Mouse (Mus musculus): ENCODE data around the gene Sema3f. TPM values are rescaled to one million over a fixed set of nuclear protein-coding genes. Genes with fewer than 3 reads are reported as not detected.

Gene Sema3f
- polyA plus RNA-seq, 1 experiment from 2014 or later, result 53.1 TPM

GRCm38 (mm10) chr9:107734567-107734971, 24.3 kb upstream of the Sema3f start:
- Histone ChIP-seq H3K27me3 (no peaks in the 10 kb centered on the region), H3K9me3 (no peaks in the 10 kb centered on the region), H3K4me2 (replicated peaks) (peak overlapping the region; percentile 48; the same call in 1 of the 2 replicates), H3K27ac (peak overlapping the region; percentile 96), H3K36me3 (peaks cover 11% of the 10 kb centered on the region), H3K4me3 (no peak overlapping the region), H3K4me1 (peaks cover 53% of the 10 kb centered on the region), H3K9ac (no peak overlapping the region)
- WGBS, result 26% methylated on average over 7 of the region's 7 CpGs
- ATAC-seq (ENCODE audit: insufficient number of reproducible peaks, insufficient read depth, low FRiP score, low TSS enrichment), result no peak

- WGBS, result 15% methylated on average over 3 of the region's 3 CpGs
- no peaks in the 10 kb centered on the region for H3K27me3 ChIP-seq
- H3K27ac ChIP-seq, result no peak overlapping the region
- no peak overlapping the region for H3K4me2 ChIP-seq (replicated peaks)
- H3K36me3 ChIP-seq, result no peaks in the 10 kb centered on the region
- no peaks in the 10 kb centered on the region for H3K9me3 ChIP-seq
- ATAC-seq (ENCODE audit: insufficient number of reproducible peaks, insufficient read depth, low FRiP score, low TSS enrichment), result no peak
- H3K4me1 ChIP-seq, result peaks cover 51% of the 10 kb centered on the region
- H3K4me3 ChIP-seq, result no peak overlapping the region
- H3K9ac ChIP-seq, result no peak overlapping the region
Observed at GRCm38 (mm10) chr9:107729709-107730108, 19.4 kb upstream of the Sema3f start.

GRCm38 (mm10) chr9:107728919-107729670, 18.8 kb upstream of the Sema3f start:
- no peaks in the 10 kb centered on the region for H3K9me3 ChIP-seq
- no peak overlapping the region for H3K4me2 ChIP-seq (replicated peaks)
- H3K36me3 ChIP-seq, result no peaks in the 10 kb centered on the region
- no peak for ATAC-seq (ENCODE audit: insufficient number of reproducible peaks, insufficient read depth, low FRiP score, low TSS enrichment)
- no peak overlapping the region for H3K4me3 ChIP-seq
- no peaks in the 10 kb centered on the region for H3K27me3 ChIP-seq
- 63% methylated on average over 6 of the region's 6 CpGs for WGBS
- no peak overlapping the region for H3K9ac ChIP-seq
- H3K27ac ChIP-seq, result no peak overlapping the region
- peaks cover 51% of the 10 kb centered on the region for H3K4me1 ChIP-seq

GRCm38 (mm10) chr9:107727041-107727440, 16.8 kb upstream of the Sema3f start:
- H3K27ac ChIP-seq, result peak overlapping the region; percentile 43; the same call in 1 of the 2 replicates
- no peak overlapping the region for H3K9ac ChIP-seq
- H3K4me1 ChIP-seq, result peaks cover 68% of the 10 kb centered on the region
- no peak overlapping the region for H3K4me2 ChIP-seq (replicated peaks)
- no peaks in the 10 kb centered on the region for H3K27me3 ChIP-seq
- no peak for ATAC-seq (ENCODE audit: insufficient number of reproducible peaks, insufficient read depth, low FRiP score, low TSS enrichment)
- no peaks in the 10 kb centered on the region for H3K9me3 ChIP-seq
- H3K4me3 ChIP-seq, result no peak overlapping the region
- H3K36me3 ChIP-seq, result no peaks in the 10 kb centered on the region
- WGBS, result 39% methylated on average over 3 of the region's 3 CpGs

GRCm38 (mm10) chr9:107724796-107725195, 14.5 kb upstream of the Sema3f start:
- WGBS, result 84% methylated on average over 1 of the region's 1 CpGs
- no peak for ATAC-seq (ENCODE audit: insufficient number of reproducible peaks, insufficient read depth, low FRiP score, low TSS enrichment)
- Histone ChIP-seq H3K27ac (peak overlapping the region; percentile 80), H3K27me3 (no peaks in the 10 kb centered on the region), H3K4me1 (peaks cover 56% of the 10 kb centered on the region), H3K4me2 (replicated peaks) (no peak overlapping the region), H3K9me3 (no peaks in the 10 kb centered on the region), H3K9ac (no peak overlapping the region), H3K36me3 (no peaks in the 10 kb centered on the region), H3K4me3 (no peak overlapping the region)

GRCm38 (mm10) chr9:107723794-107724531, 13.7 kb upstream of the Sema3f start:
- peaks cover 47% of the 10 kb centered on the region for H3K4me1 ChIP-seq
- H3K27ac ChIP-seq, result peak overlapping the region; percentile 80
- ATAC-seq (ENCODE audit: insufficient number of reproducible peaks, insufficient read depth, low FRiP score, low TSS enrichment), result peak; percentile 49; the same call in 1 of the 2 replicates
- H3K9ac ChIP-seq, result 0 out of 2 replicates have a peak overlapping the region, but pooled peaks have one; percentile 39
- no peak overlapping the region for H3K4me3 ChIP-seq
- H3K36me3 ChIP-seq, result no peaks in the 10 kb centered on the region
- H3K9me3 ChIP-seq, result no peaks in the 10 kb centered on the region
- 3% methylated on average over 11 of the region's 11 CpGs for WGBS
- H3K4me2 ChIP-seq (replicated peaks), result peak overlapping the region; percentile 38
- no peaks in the 10 kb centered on the region for H3K27me3 ChIP-seq

- H3K9ac ChIP-seq, result 0 out of 2 replicates have a peak overlapping the region, but pooled peaks have one; percentile 5
- H3K27ac ChIP-seq, result peak overlapping the region; percentile 80
- WGBS, result 21% methylated on average over 6 of the region's 6 CpGs
- no peak overlapping the region for H3K4me3 ChIP-seq
- H3K4me1 ChIP-seq, result peaks cover 42% of the 10 kb centered on the region
- H3K27me3 ChIP-seq, result no peaks in the 10 kb centered on the region
- no peaks in the 10 kb centered on the region for H3K36me3 ChIP-seq
- peak overlapping the region; percentile 38 for H3K4me2 ChIP-seq (replicated peaks)
- no peaks in the 10 kb centered on the region for H3K9me3 ChIP-seq
- ATAC-seq (ENCODE audit: insufficient number of reproducible peaks, insufficient read depth, low FRiP score, low TSS enrichment), result 0 out of 2 replicates have a peak, but pooled peaks have one; percentile 48
Observed at GRCm38 (mm10) chr9:107723292-107723691, 13.0 kb upstream of the Sema3f start.

- ATAC-seq (ENCODE audit: insufficient number of reproducible peaks, insufficient read depth, low FRiP score, low TSS enrichment), result no peak
Observed at GRCm38 (mm10) chr9:107718781-107719540, 8.7 kb upstream of the Sema3f start.

GRCm38 (mm10) chr9:107716951-107717350, 6.7 kb upstream of the Sema3f start:
- no peak overlapping the region for H3K9ac ChIP-seq
- no peaks in the 10 kb centered on the region for H3K9me3 ChIP-seq
- H3K27ac ChIP-seq, result peak overlapping the region; percentile 80
- no peaks in the 10 kb centered on the region for H3K36me3 ChIP-seq
- H3K27me3 ChIP-seq, result no peaks in the 10 kb centered on the region
- no peak overlapping the region for H3K4me3 ChIP-seq
- peaks cover 47% of the 10 kb centered on the region for H3K4me1 ChIP-seq
- 12% methylated on average over 6 of the region's 6 CpGs for WGBS
- no peak overlapping the region; the same call in 1 of the 2 replicates for H3K4me2 ChIP-seq (replicated peaks)
- no peak; the same call in 1 of the 2 replicates for ATAC-seq (ENCODE audit: insufficient number of reproducible peaks, insufficient read depth, low FRiP score, low TSS enrichment)

More at GRCm38 (mm10) chr9:107718781-107719540, 8.7 kb upstream of the Sema3f start:
- Histone ChIP-seq H3K4me2 (replicated peaks) (no peak overlapping the region), H3K9ac (no peak overlapping the region), H3K4me1 (peaks cover 57% of the 10 kb centered on the region), H3K27ac (no peak overlapping the region), H3K27me3 (no peaks in the 10 kb centered on the region), H3K36me3 (no peaks in the 10 kb centered on the region), H3K9me3 (no peaks in the 10 kb centered on the region), H3K4me3 (no peak overlapping the region)
- 85% methylated on average over 10 of the region's 10 CpGs for WGBS

- Histone ChIP-seq H3K27me3 (0 out of 2 replicates have a peak, but pooled peaks cover 3% of the 10 kb centered on the region), H3K4me3 (no peak overlapping the region), H3K9ac (no peak overlapping the region), H3K27ac (peak overlapping the region; percentile 94), H3K36me3 (no peaks in the 10 kb centered on the region), H3K9me3 (no peaks in the 10 kb centered on the region), H3K4me1 (peaks cover 44% of the 10 kb centered on the region), H3K4me2 (replicated peaks) (no peak overlapping the region)
- ATAC-seq (ENCODE audit: insufficient number of reproducible peaks, insufficient read depth, low FRiP score, low TSS enrichment), result no peak
- WGBS, result 85% methylated on average over 2 of the region's 2 CpGs
Observed at GRCm38 (mm10) chr9:107715632-107716031, 5.4 kb upstream of the Sema3f start.

- no peaks in the 10 kb centered on the region for H3K9me3 ChIP-seq
- no peak overlapping the region for H3K9ac ChIP-seq
- H3K27me3 ChIP-seq, result 0 out of 2 replicates have a peak, but pooled peaks cover 4% of the 10 kb centered on the region
- peaks cover 52% of the 10 kb centered on the region for H3K4me1 ChIP-seq
- no peaks in the 10 kb centered on the region for H3K36me3 ChIP-seq
- 8% methylated on average over 12 of the region's 12 CpGs for WGBS
- H3K4me3 ChIP-seq, result no peak overlapping the region
- peak; percentile 49 for ATAC-seq (ENCODE audit: insufficient number of reproducible peaks, insufficient read depth, low FRiP score, low TSS enrichment)
- no peak overlapping the region; the same call in 1 of the 2 replicates for H3K4me2 ChIP-seq (replicated peaks)
- H3K27ac ChIP-seq, result peak overlapping the region; percentile 94
Observed at GRCm38 (mm10) chr9:107714221-107714952, 4.1 kb upstream of the Sema3f start.

Data from embryonic facial prominence, embryonic 12.5 days (tissue).